ENCODE assay signal across 12 mouse cellular contexts in the genomic region with DNA sequence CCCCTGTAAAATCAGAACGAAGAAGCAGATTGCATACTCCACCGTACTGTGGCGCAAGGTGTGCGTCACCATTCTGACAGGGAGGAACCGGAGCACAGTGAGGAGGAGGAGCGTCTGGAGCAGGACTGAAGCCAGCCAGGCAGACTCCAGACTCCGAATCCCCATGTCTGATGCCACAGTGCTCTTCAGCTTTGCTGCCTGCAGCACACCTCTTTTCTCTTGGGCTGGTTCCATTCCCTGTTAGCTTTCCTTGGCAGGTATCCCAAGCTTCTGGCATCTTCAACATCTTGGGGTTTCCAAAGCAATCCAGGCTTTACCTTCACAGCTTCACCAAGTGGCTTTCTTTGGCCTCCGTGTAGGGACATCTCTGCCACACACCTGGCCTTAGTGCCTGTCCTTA.
A peak's percentile ranks its signal among the peaks of the same experiment; 100 is the strongest.
DNase-seq lines count a peak whose midpoint lies in the region; TF ChIP-seq lines count a peak whose summit lies in the region.
"Had no signal": no experiment of that assay in that cellular context is flagged by ENCODE, and none has a peak within 500 bp of the region (broad histone marks: within the 10 kb centered on the region; RNA-seq: fewer than 3 reads in every experiment).

No protein-coding gene starts in this region.

- H3K4me3 ChIP-seq in layer of hippocampus, adult 2 months, result no peak overlapping the region
- H3K4me3 ChIP-seq: embryonic facial prominence, embryonic 10.5 days; kidney, embryonic 15.5 days had no signal

- no peak overlapping the region for H3K27ac ChIP-seq in layer of hippocampus, adult 2 months
- H3K27ac ChIP-seq: embryonic facial prominence, embryonic 10.5 days; kidney, embryonic 15.5 days; liver, embryonic 14.5 days; macrophage had no signal

- TF ChIP-seq CTCF in layer of hippocampus, adult 2 months (conservative IDR thresholded peaks at IDR 0.05), result no peak

- peak; percentile 29 to 30 for DNase-seq in layer of hippocampus, adult 2 months (ENCODE audit: low spot score in 2 of 2)
- no peak for DNase-seq in layer of hippocampus, postnatal 10 days (ENCODE audit: low spot score in 2 of 2)
- peak; percentile 57 for DNase-seq in cerebellum, adult 11-12 months
- DNase-seq in fat pad, adult 2 months (ENCODE audit: extremely low read depth, low read depth, low spot score), result peak; percentile 70
- DNase-seq in right cerebral cortex, postnatal 36 days (ENCODE audit: low spot score in 2 of 2), result peak; percentile 16 to 51
- no peak for DNase-seq in gastrocnemius, postnatal 25 days
- no peak for DNase-seq in gastrocnemius, postnatal 10 days
- DNase-seq: forebrain, postnatal 0 days had no signal

Comparison
In these comparisons a context has a peak if more than half of its experiments do, and no peak if none do; other contexts are left out.
1. DNase-seq: peak in layer of hippocampus, adult 2 months (2 of 2), cerebellum, adult 11-12 months (single experiment), fat pad, adult 2 months (single experiment) and right cerebral cortex, postnatal 36 days (2 of 2); none in layer of hippocampus, postnatal 10 days (0 of 2), gastrocnemius, postnatal 25 days (single experiment) and gastrocnemius, postnatal 10 days (single experiment).